Mouse (Mus musculus): ENCODE data around the gene Aldh3b2. TPM values are rescaled to one million over a fixed set of nuclear protein-coding genes. Genes with fewer than 3 reads are reported as not detected.

Aldh3b2 gene
- total RNA-seq, 1 experiment, result 0.62 TPM

- Histone ChIP-seq H3K4me1 (ENCODE audit: control insufficient read depth in 2 of 2, insufficient read depth in 2 of 2, low read length in 2 of 2, poor library complexity in 1 of 2) (peaks cover 0 to 5% of the 10 kb centered on the region in 2 experiments; a peak in 2 of 4 replicates), H3K9ac (ENCODE audit: insufficient read depth, low read depth, low read length, poor library complexity, severe bottlenecking) (no peak overlapping the region), H3K27ac (ENCODE audit: insufficient read depth, low read depth, low read length, poor library complexity, severe bottlenecking) (no peak overlapping the region), H3K9me3 (ENCODE audit: control insufficient read depth, insufficient read depth, low read depth, low read length) (no peaks in the 10 kb centered on the region), H3K36me3 (ENCODE audit: control insufficient read depth, insufficient read depth, low read length, poor library complexity, severe bottlenecking) (no peaks in the 10 kb centered on the region), H3K4me3 (ENCODE audit: insufficient read depth in 1 of 2, low read depth in 1 of 2, low read length in 2 of 2, poor library complexity in 1 of 2, severe bottlenecking in 1 of 2) (no peak overlapping the region)
- no peak for TF ChIP-seq CHD2 (IDR thresholded peaks at IDR 0.05; ENCODE audit: low read depth, low read length)
- TF ChIP-seq ZC3H11A (IDR thresholded peaks at IDR 0.05; ENCODE audit: borderline replicate concordance, low read depth, low read length), result no peak
- TF ChIP-seq HCFC1 (IDR thresholded peaks at IDR 0.05; ENCODE audit: borderline replicate concordance, insufficient read depth, low read length), result no peak
- TF ChIP-seq ZNF384 (IDR thresholded peaks at IDR 0.05; ENCODE audit: low read depth, low read length), result no peak
- no peak for TF ChIP-seq MAFK (IDR thresholded peaks at IDR 0.05; ENCODE audit: insufficient read depth, low read depth, low read length)
- no peak for DNase-seq (ENCODE audit: low read depth, low spot score)
- in situ Hi-C loops (cut with MboI; ENCODE audit: low sequenced_read_pairs in 2 of 2, unreplicated experiment in 2 of 2), result no loop called here
Measured at GRCm38 (mm10) chr19:3996106-3996505, 24.0 kb downstream of the Aldh3b2 start.

DNA sequence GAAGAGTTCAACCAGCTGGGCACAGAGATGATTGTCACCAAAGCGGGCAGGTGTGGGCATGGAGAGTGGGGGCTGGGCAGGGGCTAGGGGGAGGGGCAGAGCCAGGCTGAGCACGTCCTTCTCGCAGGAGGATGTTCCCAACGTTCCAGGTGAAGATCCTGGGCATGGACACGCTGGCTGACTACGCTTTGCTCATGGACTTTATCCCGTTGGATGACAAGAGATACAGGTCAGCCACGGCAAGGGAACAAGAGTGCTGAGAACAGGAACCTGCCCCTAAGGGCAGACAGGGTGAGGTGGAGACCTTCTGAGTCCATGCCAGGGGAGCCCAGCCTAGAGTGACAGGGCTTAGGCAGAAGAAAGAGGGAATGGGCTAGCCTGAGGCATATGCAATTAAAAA, 24.6 kb downstream of the Aldh3b2 start:
- H3K9me3 ChIP-seq (ENCODE audit: control insufficient read depth, insufficient read depth, low read depth, low read length), result no peaks in the 10 kb centered on the region
- TF ChIP-seq HCFC1 (IDR thresholded peaks at IDR 0.05; ENCODE audit: borderline replicate concordance, insufficient read depth, low read length) (no peak), MAFK (IDR thresholded peaks at IDR 0.05; ENCODE audit: insufficient read depth, low read depth, low read length) (no peak), ZC3H11A (IDR thresholded peaks at IDR 0.05; ENCODE audit: borderline replicate concordance, low read depth, low read length) (no peak), ZNF384 (IDR thresholded peaks at IDR 0.05; ENCODE audit: low read depth, low read length) (no peak), CHD2 (IDR thresholded peaks at IDR 0.05; ENCODE audit: low read depth, low read length) (no peak)
- peaks cover 0 to 5% of the 10 kb centered on the region in 2 experiments; a peak in 2 of 4 replicates for H3K4me1 ChIP-seq (ENCODE audit: control insufficient read depth in 2 of 2, insufficient read depth in 2 of 2, low read length in 2 of 2, poor library complexity in 1 of 2)

GRCm38 (mm10) chr19:3997231-3997630, 25.1 kb downstream of the Aldh3b2 start:
- H3K9me3 ChIP-seq (ENCODE audit: control insufficient read depth, insufficient read depth, low read depth, low read length), result no peaks in the 10 kb centered on the region
- in situ Hi-C loops (cut with MboI; ENCODE audit: low sequenced_read_pairs in 2 of 2, unreplicated experiment in 2 of 2), result no loop called here
- no peak overlapping the region for H3K27ac ChIP-seq (ENCODE audit: insufficient read depth, low read depth, low read length, poor library complexity, severe bottlenecking)
- TF ChIP-seq ZC3H11A (IDR thresholded peaks at IDR 0.05; ENCODE audit: borderline replicate concordance, low read depth, low read length) (no peak), MAFK (IDR thresholded peaks at IDR 0.05; ENCODE audit: insufficient read depth, low read depth, low read length) (no peak), HCFC1 (IDR thresholded peaks at IDR 0.05; ENCODE audit: borderline replicate concordance, insufficient read depth, low read length) (no peak), ZNF384 (IDR thresholded peaks at IDR 0.05; ENCODE audit: low read depth, low read length) (no peak), CHD2 (IDR thresholded peaks at IDR 0.05; ENCODE audit: low read depth, low read length) (no peak)
- H3K4me3 ChIP-seq (ENCODE audit: insufficient read depth in 1 of 2, low read depth in 1 of 2, low read length in 2 of 2, poor library complexity in 1 of 2, severe bottlenecking in 1 of 2), result no peak overlapping the region
- no peak for DNase-seq (ENCODE audit: low read depth, low spot score)
- peaks cover 0 to 5% of the 10 kb centered on the region in 2 experiments; a peak in 2 of 4 replicates for H3K4me1 ChIP-seq (ENCODE audit: control insufficient read depth in 2 of 2, insufficient read depth in 2 of 2, low read length in 2 of 2, poor library complexity in 1 of 2)
- H3K9ac ChIP-seq (ENCODE audit: insufficient read depth, low read depth, low read length, poor library complexity, severe bottlenecking), result no peak overlapping the region
- H3K36me3 ChIP-seq (ENCODE audit: control insufficient read depth, insufficient read depth, low read length, poor library complexity, severe bottlenecking), result no peaks in the 10 kb centered on the region; the same call in 1 of the 2 replicates

More for the DNA sequence above, 24.6 kb downstream of the Aldh3b2 start:
- Histone ChIP-seq H3K4me3 (ENCODE audit: insufficient read depth in 1 of 2, low read depth in 1 of 2, low read length in 2 of 2, poor library complexity in 1 of 2, severe bottlenecking in 1 of 2) (no peak overlapping the region), H3K36me3 (ENCODE audit: control insufficient read depth, insufficient read depth, low read length, poor library complexity, severe bottlenecking) (no peaks in the 10 kb centered on the region; the same call in 1 of the 2 replicates), H3K9ac (ENCODE audit: insufficient read depth, low read depth, low read length, poor library complexity, severe bottlenecking) (no peak overlapping the region), H3K27ac (ENCODE audit: insufficient read depth, low read depth, low read length, poor library complexity, severe bottlenecking) (no peak overlapping the region)
- in situ Hi-C loops (cut with MboI; ENCODE audit: low sequenced_read_pairs in 2 of 2, unreplicated experiment in 2 of 2), result no loop called here
- no peak for DNase-seq (ENCODE audit: low read depth, low spot score)

DNA sequence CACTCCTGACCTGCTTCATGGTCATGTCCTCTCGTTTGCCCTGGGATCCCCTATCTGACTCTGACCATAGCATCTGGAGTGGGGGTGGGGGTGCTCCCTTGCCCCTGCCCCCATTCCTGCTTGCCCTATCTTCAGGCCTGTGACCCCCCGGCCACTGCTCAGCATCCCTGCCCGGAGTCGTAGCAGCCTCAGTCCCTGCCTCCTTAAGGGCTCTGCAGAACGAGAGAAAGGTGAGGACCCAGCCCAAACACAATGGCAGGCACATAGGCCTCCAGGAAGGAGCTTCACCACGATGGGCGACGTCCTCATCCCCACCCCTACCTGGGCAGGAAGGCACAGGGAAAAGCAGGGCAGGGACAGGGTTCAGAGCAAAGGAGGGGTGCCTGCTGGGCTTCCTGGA, 26.2 kb downstream of the Aldh3b2 start:
- TF ChIP-seq HCFC1 (IDR thresholded peaks at IDR 0.05; ENCODE audit: borderline replicate concordance, insufficient read depth, low read length) (no peak), CHD2 (IDR thresholded peaks at IDR 0.05; ENCODE audit: low read depth, low read length) (no peak), MAFK (IDR thresholded peaks at IDR 0.05; ENCODE audit: insufficient read depth, low read depth, low read length) (no peak), ZC3H11A (IDR thresholded peaks at IDR 0.05; ENCODE audit: borderline replicate concordance, low read depth, low read length) (no peak), ZNF384 (IDR thresholded peaks at IDR 0.05; ENCODE audit: low read depth, low read length) (no peak)
- no peak overlapping the region for H3K4me3 ChIP-seq (ENCODE audit: insufficient read depth in 1 of 2, low read depth in 1 of 2, low read length in 2 of 2, poor library complexity in 1 of 2, severe bottlenecking in 1 of 2)
- no peak for DNase-seq (ENCODE audit: low read depth, low spot score)
- H3K27ac ChIP-seq (ENCODE audit: insufficient read depth, low read depth, low read length, poor library complexity, severe bottlenecking), result no peak overlapping the region
- H3K9ac ChIP-seq (ENCODE audit: insufficient read depth, low read depth, low read length, poor library complexity, severe bottlenecking), result no peak overlapping the region
- in situ Hi-C loops (cut with MboI; ENCODE audit: low sequenced_read_pairs in 2 of 2, unreplicated experiment in 2 of 2), result no loop called here
- no peaks in the 10 kb centered on the region; the same call in 1 of the 2 replicates for H3K36me3 ChIP-seq (ENCODE audit: control insufficient read depth, insufficient read depth, low read length, poor library complexity, severe bottlenecking)
- no peaks in the 10 kb centered on the region for H3K9me3 ChIP-seq (ENCODE audit: control insufficient read depth, insufficient read depth, low read depth, low read length)
- peaks cover 0 to 10% of the 10 kb centered on the region in 2 experiments; a peak in 2 of 4 replicates for H3K4me1 ChIP-seq (ENCODE audit: control insufficient read depth in 2 of 2, insufficient read depth in 2 of 2, low read length in 2 of 2, poor library complexity in 1 of 2)
